Mouse (Mus musculus) kidney, embryonic 16.5 days (tissue): ENCODE measurements around the gene Gnat1. TPM values are rescaled to one million over a fixed set of nuclear protein-coding genes. Genes with fewer than 3 reads are reported as not detected.

Experiments
- ATAC-seq: fragments of 200-750 bp; cut with Nextera tagmentation; 2 replicates; pipeline ENCODE4 v1.8.0; 2017; ENCODE audit warnings: moderate TSS enrichment; ENCODE audit not compliant: low FRiP score, low TSS enrichment
- H3K27ac ChIP-seq: fragments of 300-500 bp; sonication (generic); 2 replicates; pipeline ENCODE4 v1.5.1; 2014; ENCODE audit warnings: low read length
- H3K27me3 ChIP-seq: fragments of 300-500 bp; sonication (generic); 2 replicates; pipeline ENCODE4 v1.6.1; 2014; ENCODE audit warnings: low read length, control low read depth, mixed read lengths; ENCODE audit not compliant: insufficient read depth
- H3K36me3 ChIP-seq: fragments of 300-500 bp; sonication (generic); 2 replicates; pipeline ENCODE4 v1.6.1; 2014; ENCODE audit warnings: low read length, control low read depth, mixed read lengths; ENCODE audit not compliant: insufficient read depth
- H3K4me1 ChIP-seq: fragments of 300-500 bp; sonication (generic); 2 replicates; pipeline ENCODE4 v1.6.1; 2014; ENCODE audit warnings: low read length, control low read depth, mixed read lengths; ENCODE audit not compliant: insufficient read depth
- H3K4me2 ChIP-seq: fragments of 300-500 bp; sonication (generic); replicated peaks from 2 replicates; pipeline ENCODE4 v1.6.1; 2014; ENCODE audit warnings: low read depth, low read length
- H3K4me3 ChIP-seq: fragments of 300-500 bp; sonication (generic); 2 replicates; pipeline ENCODE4 v1.5.1; 2014; ENCODE audit warnings: mild to moderate bottlenecking, low read length
- H3K9ac ChIP-seq: fragments of 300-500 bp; sonication (generic); replicated peaks from 2 replicates; pipeline ENCODE4 v1.6.1; 2014; ENCODE audit warnings: low read length
- H3K9me3 ChIP-seq: fragments of 300-500 bp; sonication (generic); 2 replicates; pipeline ENCODE4 v1.6.1; 2016; ENCODE audit warnings: low read length, control low read depth
- WGBS: fragments of 180-500 bp; shearing (Covaris S2); extraction: QIAGEN DNeasy Blood & Tissue Kit; methylation state at CpG from one replicate; pipeline ENCODE4 v1.1.7; 2014; 5-methylcytosine and 5-hydroxymethylcytosine counted together
- polyA plus RNA-seq: library from polyadenylated mRNA; unstranded; fragments of >200 nt; fragmentation: Nextera tagmentation; extraction: Ambion mirVana; gene quantifications from 2 replicates; pipeline ENCODE4 v1.2.1, GENCODE M21; 2015

The Gnat1 gene
- polyA plus RNA-seq, 1 experiment from 2014 or later, result 2.8 TPM

- Histone ChIP-seq H3K36me3 (peaks cover 13% of the 10 kb centered on the region), H3K4me3 (no peak overlapping the region), H3K27me3 (no peaks in the 10 kb centered on the region), H3K9me3 (no peaks in the 10 kb centered on the region), H3K4me2 (no peak overlapping the region), H3K4me1 (peaks cover 57% of the 10 kb centered on the region), H3K9ac (no peak overlapping the region), H3K27ac (peak overlapping the region; percentile 94; the same call in 1 of the 2 replicates)
- WGBS, result 90% methylated on average over 12 of the region's 12 CpGs
- ATAC-seq, result no peak
Observed at GRCm38 (mm10) chr9:107625351-107626128, 54.0 kb downstream of the Gnat1 start.

GRCm38 (mm10) chr9:107624951-107625350 is 54.6 kb downstream of the Gnat1 start:
- no peaks in the 10 kb centered on the region for H3K27me3 ChIP-seq
- 80% methylated on average over 3 of the region's 3 CpGs for WGBS
- H3K36me3 ChIP-seq, result peaks cover 17% of the 10 kb centered on the region
- peak overlapping the region; percentile 69; the same call in 1 of the 2 replicates for H3K27ac ChIP-seq
- no peak overlapping the region for H3K4me2 ChIP-seq
- no peak for ATAC-seq
- no peak overlapping the region for H3K4me3 ChIP-seq
- H3K9me3 ChIP-seq, result no peaks in the 10 kb centered on the region
- H3K9ac ChIP-seq, result no peak overlapping the region
- peaks cover 57% of the 10 kb centered on the region for H3K4me1 ChIP-seq

GRCm38 (mm10) chr9:107624539-107624938 is 55.0 kb downstream of the Gnat1 start:
- H3K27ac ChIP-seq, result peak overlapping the region; percentile 69; the same call in 1 of the 2 replicates
- H3K27me3 ChIP-seq, result no peaks in the 10 kb centered on the region
- WGBS, result 68% methylated on average over 5 of the region's 5 CpGs
- H3K9me3 ChIP-seq, result no peaks in the 10 kb centered on the region
- no peak overlapping the region for H3K4me3 ChIP-seq
- ATAC-seq, result no peak
- H3K4me2 ChIP-seq, result no peak overlapping the region
- peaks cover 57% of the 10 kb centered on the region for H3K4me1 ChIP-seq
- peaks cover 21% of the 10 kb centered on the region for H3K36me3 ChIP-seq
- H3K9ac ChIP-seq, result peak overlapping the region; percentile 31; the same call in 1 of the 2 replicates

Other genes starting within 250 kb of the Gnat1 start
- gene Tmem115, start 145.8 kb downstream of the Gnat1 start, polyA plus RNA-seq, result 49.7 and 51.0 TPM in 2 replicates
- 35.8 and 39.0 TPM in 2 replicates for gene Cyb561d2, start 137.5 kb downstream of the Gnat1 start, polyA plus RNA-seq
- 57.0 and 59.0 TPM in 2 replicates for gene Nprl2, start 137.5 kb downstream of the Gnat1 start, polyA plus RNA-seq
- 3.3 and 3.9 TPM in 2 replicates for gene Zmynd10, start 132.4 kb downstream of the Gnat1 start, polyA plus RNA-seq
- 66.8 and 68.9 TPM in 2 replicates for gene Rassf1, start 128.2 kb downstream of the Gnat1 start, polyA plus RNA-seq
- gene Tusc2, start 116.5 kb downstream of the Gnat1 start, polyA plus RNA-seq, result 45.3 and 48.0 TPM in 2 replicates
- gene Hyal2, start 111.8 kb downstream of the Gnat1 start, polyA plus RNA-seq, result 131 and 132 TPM in 2 replicates
- gene Hyal1, start 102.8 kb downstream of the Gnat1 start, polyA plus RNA-seq, result 10.6 and 12.3 TPM in 2 replicates
- 21.8 and 24.1 TPM in 2 replicates for gene Naa80, start 100.8 kb downstream of the Gnat1 start, polyA plus RNA-seq
- gene Hyal3, start 98.9 kb downstream of the Gnat1 start, polyA plus RNA-seq, result 1.3 and 1.6 TPM in 2 replicates
- gene Ifrd2, start 92.1 kb downstream of the Gnat1 start, polyA plus RNA-seq, result 60.7 and 64.3 TPM in 2 replicates
- gene Sema3b, start 70.5 kb downstream of the Gnat1 start, polyA plus RNA-seq, result 31.3 TPM in 2 replicates
- 447 and 455 TPM in 2 replicates for gene Gnai2, start 44.3 kb downstream of the Gnat1 start, polyA plus RNA-seq
- gene Slc38a3, start 10.2 kb downstream of the Gnat1 start, polyA plus RNA-seq, result 12.4 and 12.9 TPM in 2 replicates
- 20.9 and 25.7 TPM in 2 replicates for gene Sema3f, start 30.8 kb upstream of the Gnat1 start, polyA plus RNA-seq
- gene Rbm5, start 91.3 kb upstream of the Gnat1 start, polyA plus RNA-seq, result 203 and 214 TPM in 2 replicates
- 71.5 and 83.7 TPM in 2 replicates for gene Rbm6, start 193.5 kb upstream of the Gnat1 start, polyA plus RNA-seq
- gene Mon1a, start 208.4 kb upstream of the Gnat1 start, polyA plus RNA-seq, result 12.9 and 13.6 TPM in 2 replicates
- 2.1 and 2.8 TPM in 2 replicates for gene Mst1r, start 227.2 kb upstream of the Gnat1 start, polyA plus RNA-seq
- gene Actl11, start 248.8 kb upstream of the Gnat1 start, polyA plus RNA-seq, result not detected in 2 replicates